Mouse (Mus musculus): ENCODE data around the gene Dclre1b. TPM values are rescaled to one million over a fixed set of nuclear protein-coding genes. Genes with fewer than 3 reads are reported as not detected.
"Not testable (repeated sequence)": the region's sequence is repeated elsewhere in the genome, so short reads cannot be mapped to it uniquely, and the experiment has no call there.

Dclre1b gene
- polyA plus RNA-seq, 1 experiment from 2014 or later = 28.3 TPM

GRCm38 (mm10) chr3:103836453-103836852 is 27.2 kb upstream of the Dclre1b start:
- 97% methylated on average over 5 of the region's 5 CpGs for WGBS
- Histone ChIP-seq H3K4me1 (no peaks in the 10 kb centered on the region), H3K9ac (no peak overlapping the region), H3K27me3 (no peaks in the 10 kb centered on the region), H3K36me3 (no peaks in the 10 kb centered on the region), H3K9me3 (replicated peaks) (0 out of 2 replicates have a peak, but pooled peaks cover 3% of the 10 kb centered on the region), H3K27ac (no peak overlapping the region), H3K4me3 (replicated peaks) (no peak overlapping the region), H3K4me2 (no peak overlapping the region)
- ATAC-seq (replicated peaks; ENCODE audit: low FRiP score) = no peak

GRCm38 (mm10) chr3:103835951-103836310 is 26.7 kb upstream of the Dclre1b start:
- no peak for ATAC-seq (replicated peaks; ENCODE audit: low FRiP score)
- H3K9ac ChIP-seq = no peak overlapping the region
- H3K27ac ChIP-seq = no peak overlapping the region
- no peaks in the 10 kb centered on the region for H3K36me3 ChIP-seq
- H3K9me3 ChIP-seq (replicated peaks) = 0 out of 2 replicates have a peak, but pooled peaks cover 3% of the 10 kb centered on the region
- no peaks in the 10 kb centered on the region for H3K4me1 ChIP-seq
- no peak overlapping the region for H3K4me2 ChIP-seq
- H3K4me3 ChIP-seq (replicated peaks) = no peak overlapping the region
- H3K27me3 ChIP-seq = no peaks in the 10 kb centered on the region
- WGBS = 80% methylated on average over 10 of the region's 10 CpGs

GRCm38 (mm10) chr3:103835272-103835950 is 26.2 kb upstream of the Dclre1b start:
- H3K9ac ChIP-seq = no peak overlapping the region
- H3K27me3 ChIP-seq = no peaks in the 10 kb centered on the region
- WGBS = 80% methylated on average over 6 of the region's 6 CpGs
- H3K4me3 ChIP-seq (replicated peaks) = no peak overlapping the region
- H3K9me3 ChIP-seq (replicated peaks) = no peaks in the 10 kb centered on the region
- no peak overlapping the region for H3K27ac ChIP-seq
- H3K4me2 ChIP-seq = no peak overlapping the region
- no peak for ATAC-seq (replicated peaks; ENCODE audit: low FRiP score)
- no peaks in the 10 kb centered on the region for H3K4me1 ChIP-seq
- no peaks in the 10 kb centered on the region for H3K36me3 ChIP-seq

- 91% methylated on average over 2 of the region's 2 CpGs for whole genome bisulfite sequencing
- ATAC-seq (replicated peaks; ENCODE audit: low FRiP score) = no peak
- H3K4me2 ChIP-seq = no peak overlapping the region
These were observed 24.8 kb upstream of the Dclre1b start for GRCm38 (mm10) chr3:103834001-103834400.

GRCm38 (mm10) chr3:103832426-103832825 is 23.2 kb upstream of the Dclre1b start, which contains the start of gene Bcl2l15:
TSS of gene Bcl2l15 (plus strand) at chr3:103832601.
- H3K9me3 ChIP-seq (replicated peaks) = no peaks in the 10 kb centered on the region
- H3K9ac ChIP-seq = no peak within 1 kb of the TSS
- no peaks in the 10 kb centered on the region for H3K4me1 ChIP-seq
- H3K4me3 ChIP-seq (replicated peaks) = no peak within 1 kb of the TSS
- H3K4me2 ChIP-seq = no peak within 1 kb of the TSS
- H3K27ac ChIP-seq = no peak within 1 kb of the TSS
- no peaks in the 10 kb centered on the region for H3K27me3 ChIP-seq
- no peak for ATAC-seq (replicated peaks; ENCODE audit: low FRiP score)
- no peaks in the 10 kb centered on the region for H3K36me3 ChIP-seq

More at GRCm38 (mm10) chr3:103834001-103834400, 24.8 kb upstream of the Dclre1b start:
- no peak overlapping the region for H3K4me3 ChIP-seq (replicated peaks)
- H3K27me3 ChIP-seq = no peaks in the 10 kb centered on the region
- no peaks in the 10 kb centered on the region for H3K36me3 ChIP-seq
- H3K27ac ChIP-seq = no peak overlapping the region
- H3K9me3 ChIP-seq (replicated peaks) = no peaks in the 10 kb centered on the region
- H3K9ac ChIP-seq = no peak overlapping the region
- H3K4me1 ChIP-seq = no peaks in the 10 kb centered on the region

- ATAC-seq (replicated peaks; ENCODE audit: low FRiP score) = no peak
- no peaks in the 10 kb centered on the region for H3K27me3 ChIP-seq
- no peaks in the 10 kb centered on the region for H3K36me3 ChIP-seq
- no peak overlapping the region for H3K27ac ChIP-seq
- H3K4me2 ChIP-seq = no peak overlapping the region
- no peak overlapping the region for H3K4me3 ChIP-seq (replicated peaks)
- H3K9ac ChIP-seq = no peak overlapping the region
- 87% methylated on average over 7 of the region's 7 CpGs for WGBS
- no peaks in the 10 kb centered on the region for H3K4me1 ChIP-seq
- H3K9me3 ChIP-seq (replicated peaks) = no peaks in the 10 kb centered on the region
These were observed 21.9 kb upstream of the Dclre1b start for GRCm38 (mm10) chr3:103831146-103831545.

GRCm38 (mm10) chr3:103830681-103831080 is 21.4 kb upstream of the Dclre1b start:
- not testable (repeated sequence) for H3K27ac ChIP-seq, H3K36me3 ChIP-seq
- 75% methylated on average over 1 of the region's 1 CpGs for WGBS

GRCm38 (mm10) chr3:103829036-103829435 is 19.8 kb upstream of the Dclre1b start:
- Histone ChIP-seq H3K4me2 (no peak overlapping the region), H3K4me3 (replicated peaks) (no peak overlapping the region), H3K9ac (no peak overlapping the region), H3K36me3 (no peaks in the 10 kb centered on the region), H3K4me1 (no peaks in the 10 kb centered on the region), H3K9me3 (replicated peaks) (no peaks in the 10 kb centered on the region), H3K27me3 (no peaks in the 10 kb centered on the region), H3K27ac (no peak overlapping the region)
- 78% methylated on average over 3 of the region's 3 CpGs for WGBS
- no peak for ATAC-seq (replicated peaks; ENCODE audit: low FRiP score)

More at GRCm38 (mm10) chr3:103830681-103831080, 21.4 kb upstream of the Dclre1b start:
- H3K4me2 ChIP-seq; H3K9ac ChIP-seq; H3K27me3 ChIP-seq; H3K4me3 ChIP-seq (replicated peaks); H3K9me3 ChIP-seq (replicated peaks); H3K4me1 ChIP-seq; ATAC-seq (replicated peaks; ENCODE audit: low FRiP score): not testable (repeated sequence)

- peaks cover 7% of the 10 kb centered on the region for H3K36me3 ChIP-seq
- H3K27me3 ChIP-seq = no peaks in the 10 kb centered on the region
- no peak overlapping the region for H3K4me3 ChIP-seq (replicated peaks)
- H3K4me1 ChIP-seq = no peaks in the 10 kb centered on the region
- no peaks in the 10 kb centered on the region for H3K9me3 ChIP-seq (replicated peaks)
- H3K4me2 ChIP-seq = no peak overlapping the region
- H3K27ac ChIP-seq = no peak overlapping the region
- no peak for ATAC-seq (replicated peaks; ENCODE audit: low FRiP score)
- no peak overlapping the region for H3K9ac ChIP-seq
These were observed 18.3 kb upstream of the Dclre1b start for GRCm38 (mm10) chr3:103827548-103827947.

GRCm38 (mm10) chr3:103810967-103811366 is 1.7 kb upstream of the Dclre1b start:
- no peak overlapping the region for H3K4me3 ChIP-seq (replicated peaks)
- H3K9me3 ChIP-seq (replicated peaks) = no peaks in the 10 kb centered on the region
- H3K9ac ChIP-seq = no peak overlapping the region
- H3K27me3 ChIP-seq = no peaks in the 10 kb centered on the region
- H3K27ac ChIP-seq = no peak overlapping the region
- ATAC-seq (replicated peaks; ENCODE audit: low FRiP score) = no peak
- peaks cover 17% of the 10 kb centered on the region for H3K4me1 ChIP-seq
- H3K4me2 ChIP-seq = peak overlapping the region; percentile 74; the same call in 1 of the 2 replicates
- WGBS = 87% methylated on average over 6 of the region's 6 CpGs
- H3K36me3 ChIP-seq = peaks cover 41% of the 10 kb centered on the region

GRCm38 (mm10) chr3:103809799-103810150 is 531 bp upstream of the Dclre1b start:
- Histone ChIP-seq H3K27ac (peak overlapping the region; percentile 96), H3K9ac (peak overlapping the region; percentile 80), H3K36me3 (peaks cover 40% of the 10 kb centered on the region), H3K9me3 (replicated peaks) (no peaks in the 10 kb centered on the region), H3K27me3 (no peaks in the 10 kb centered on the region), H3K4me3 (replicated peaks) (peak overlapping the region; percentile 88), H3K4me1 (peaks cover 17% of the 10 kb centered on the region), H3K4me2 (peak overlapping the region; percentile 74)
- 2% methylated on average over 14 of the region's 14 CpGs for WGBS
- peak; percentile 61; the same call in 1 of the 2 replicates for ATAC-seq (replicated peaks; ENCODE audit: low FRiP score)

GRCm38 (mm10) chr3:103805671-103806070 is 3.6 kb downstream of the Dclre1b start:
- H3K4me3 ChIP-seq (replicated peaks) = no peak overlapping the region
- no peak overlapping the region for H3K4me2 ChIP-seq
- H3K4me1 ChIP-seq = peaks cover 23% of the 10 kb centered on the region
- H3K9me3 ChIP-seq (replicated peaks) = no peaks in the 10 kb centered on the region
- WGBS = 90% methylated on average over 1 of the region's 1 CpGs
- H3K27me3 ChIP-seq = no peaks in the 10 kb centered on the region
- no peak for ATAC-seq (replicated peaks; ENCODE audit: low FRiP score)
- peaks cover 55% of the 10 kb centered on the region for H3K36me3 ChIP-seq
- H3K9ac ChIP-seq = no peak overlapping the region
- no peak overlapping the region for H3K27ac ChIP-seq

GRCm38 (mm10) chr3:103802861-103803260 is 6.4 kb downstream of the Dclre1b start:
- peak overlapping the region; percentile 19; the same call in 1 of the 2 replicates for H3K27ac ChIP-seq
- H3K4me2 ChIP-seq = no peak overlapping the region
- peaks cover 8% of the 10 kb centered on the region for H3K4me1 ChIP-seq
- WGBS = 81% methylated on average over 8 of the region's 8 CpGs
- no peak for ATAC-seq (replicated peaks; ENCODE audit: low FRiP score)
- no peaks in the 10 kb centered on the region for H3K9me3 ChIP-seq (replicated peaks)
- H3K4me3 ChIP-seq (replicated peaks) = no peak overlapping the region
- peaks cover 55% of the 10 kb centered on the region for H3K36me3 ChIP-seq
- no peak overlapping the region for H3K9ac ChIP-seq
- no peaks in the 10 kb centered on the region for H3K27me3 ChIP-seq

All from kidney, embryonic 15.5 days (tissue).